Mouse (Mus musculus) hindbrain, embryonic 11.5 days (tissue): ENCODE results near the gene Hnrnpa3. TPM values are rescaled to one million over a fixed set of nuclear protein-coding genes. Genes with fewer than 3 reads are reported as not detected.
"Not testable (repeated sequence)": the region's sequence is repeated elsewhere in the genome, so short reads cannot be mapped to it uniquely, and the experiment has no call there.

Experiments used
- ATAC-seq: fragments of 200-750 bp; cut with Nextera tagmentation; 2 replicates; pipeline ENCODE4 v1.8.0; 2017; ENCODE audit warnings: mild to moderate bottlenecking, moderate TSS enrichment, moderate library complexity; ENCODE audit not compliant: low FRiP score
- DNase-seq: peaks from one replicate; pipeline ENCODE4 v3.0.0-alpha.2; 2015; ENCODE audit warnings: low spot score
- H3K27ac ChIP-seq: fragments of 300-500 bp; sonication (generic); 2 replicates; pipeline ENCODE4 v1.5.1; 2014; ENCODE audit warnings: mild to moderate bottlenecking, low read depth, low read length
- H3K27me3 ChIP-seq: fragments of 300-500 bp; sonication (generic); 2 replicates; pipeline ENCODE4 v1.6.1; 2014; ENCODE audit warnings: mild to moderate bottlenecking, low read length, moderate library complexity, mixed read lengths; ENCODE audit not compliant: control insufficient read depth, insufficient read depth
- H3K36me3 ChIP-seq: fragments of 300-500 bp; sonication (generic); 2 replicates; pipeline ENCODE4 v1.6.1; 2014; ENCODE audit warnings: mild to moderate bottlenecking, low read length, moderate library complexity, mixed read lengths; ENCODE audit not compliant: control insufficient read depth, insufficient read depth
- H3K4me1 ChIP-seq: fragments of 300-500 bp; sonication (generic); replicated peaks from 2 replicates; pipeline ENCODE4 v1.6.1; 2014; ENCODE audit warnings: low read length, mixed read lengths; ENCODE audit not compliant: control insufficient read depth, insufficient read depth
- H3K4me2 ChIP-seq: fragments of 300-500 bp; sonication (generic); replicated peaks from 2 replicates; pipeline ENCODE4 v1.6.1; 2014; ENCODE audit warnings: mild to moderate bottlenecking, low read depth, low read length
- H3K4me3 ChIP-seq: fragments of 300-500 bp; sonication (generic); 2 replicates; pipeline ENCODE4 v1.5.1; 2014; ENCODE audit warnings: low read depth, low read length
- H3K9ac ChIP-seq: fragments of 300-500 bp; sonication (generic); 2 replicates; pipeline ENCODE4 v1.6.1; 2014; ENCODE audit warnings: low read depth, low read length
- H3K9me3 ChIP-seq: fragments of 300-500 bp; sonication (generic); 2 replicates; pipeline ENCODE4 v1.6.1; 2016; ENCODE audit warnings: low read length; ENCODE audit not compliant: control insufficient read depth
- WGBS: fragments of 180-500 bp; shearing (Covaris S2); extraction: QIAGEN DNeasy Blood & Tissue Kit; methylation state at CpG from one replicate; pipeline ENCODE4 v1.1.7; 2014; 5-methylcytosine and 5-hydroxymethylcytosine counted together
- polyA plus RNA-seq: library from polyadenylated mRNA; unstranded; fragments of >200 nt; fragmentation: Nextera tagmentation; extraction: Ambion mirVana; gene quantifications from 2 replicates; pipeline ENCODE4 v1.2.1, GENCODE M21; 2014

Gene Hnrnpa3
- polyA plus RNA-seq, 1 experiment from 2014 or later: 304 TPM

DNA sequence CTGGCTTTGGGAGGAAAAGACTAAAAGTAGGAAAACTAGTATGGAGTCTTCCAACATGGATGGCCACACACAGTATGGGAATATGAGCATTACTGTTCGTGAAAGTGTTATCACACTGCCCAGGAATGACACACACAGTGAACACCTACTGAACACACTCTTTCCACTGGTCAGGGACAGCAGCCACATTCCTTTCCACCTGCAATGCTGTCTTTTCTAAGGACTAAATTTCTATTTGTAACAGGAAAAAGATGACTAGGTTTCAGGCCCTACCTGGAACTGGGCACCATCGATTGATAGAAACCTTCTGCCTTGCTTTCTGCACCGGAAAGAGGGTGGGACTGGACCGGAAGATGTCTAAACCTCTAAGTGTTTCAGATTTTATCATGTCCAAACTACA is 31.6 kb downstream of the Hnrnpa3 start:
- WGBS: 94% methylated on average over 4 of the region's 4 CpGs
- H3K27me3 ChIP-seq: no peaks in the 10 kb centered on the region
- ATAC-seq (no peak), DNase-seq (no peak)
- no peak overlapping the region for H3K4me2 ChIP-seq
- no peak overlapping the region for H3K9ac ChIP-seq
- no peaks in the 10 kb centered on the region for H3K4me1 ChIP-seq
- no peak overlapping the region for H3K27ac ChIP-seq
- no peaks in the 10 kb centered on the region for H3K36me3 ChIP-seq
- no peak overlapping the region for H3K4me3 ChIP-seq
- H3K9me3 ChIP-seq: no peaks in the 10 kb centered on the region

DNA sequence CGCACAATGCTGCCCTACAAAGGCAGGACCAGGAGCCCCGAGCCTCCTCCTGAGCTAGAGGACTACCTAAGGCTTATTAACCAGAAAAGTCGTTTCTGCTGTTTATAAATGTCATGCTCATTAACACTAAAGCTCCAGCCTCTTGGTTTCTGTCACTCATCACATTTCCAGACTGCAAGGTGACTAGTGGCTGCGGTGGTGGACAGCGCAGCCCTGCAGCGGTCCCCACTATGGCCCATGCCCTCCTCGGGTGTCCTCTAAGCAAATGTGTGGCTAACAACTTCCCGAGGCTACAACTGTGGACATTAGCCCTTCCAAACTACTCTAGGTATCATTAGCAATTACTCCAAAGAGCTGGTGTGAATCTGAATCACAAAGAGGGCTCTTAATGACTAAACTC is 32.3 kb downstream of the Hnrnpa3 start:
- Histone ChIP-seq H3K27ac (no peak overlapping the region), H3K9ac (no peak overlapping the region), H3K4me2 (no peak overlapping the region), H3K4me3 (no peak overlapping the region), H3K27me3 (no peaks in the 10 kb centered on the region), H3K4me1 (no peaks in the 10 kb centered on the region), H3K9me3 (no peaks in the 10 kb centered on the region), H3K36me3 (no peaks in the 10 kb centered on the region)
- ATAC-seq (no peak), DNase-seq (no peak)
- 83% methylated on average over 8 of the region's 8 CpGs for WGBS

GRCm38 (mm10) chr2:75692369-75692768 is 33.3 kb downstream of the Hnrnpa3 start:
- no peak for DNase-seq
- no peaks in the 10 kb centered on the region for H3K9me3 ChIP-seq
- no peaks in the 10 kb centered on the region for H3K27me3 ChIP-seq
- no peak overlapping the region for H3K4me3 ChIP-seq
- H3K4me1 ChIP-seq: no peaks in the 10 kb centered on the region
- H3K9ac ChIP-seq: no peak overlapping the region
- H3K36me3 ChIP-seq: no peaks in the 10 kb centered on the region
- 94% methylated on average over 6 of the region's 6 CpGs for WGBS
- H3K27ac ChIP-seq: no peak overlapping the region
- no peak overlapping the region for H3K4me2 ChIP-seq
- no peak for ATAC-seq

GRCm38 (mm10) chr2:75694926-75695325 is 35.9 kb downstream of the Hnrnpa3 start:
- ATAC-seq, H3K4me1 ChIP-seq, H3K9me3 ChIP-seq, H3K4me3 ChIP-seq, H3K36me3 ChIP-seq, H3K4me2 ChIP-seq, H3K27me3 ChIP-seq, DNase-seq, H3K9ac ChIP-seq, H3K27ac ChIP-seq: not testable (repeated sequence)
- 91% methylated on average over 3 of the region's 3 CpGs for WGBS

- Histone ChIP-seq H3K27me3 (no peaks in the 10 kb centered on the region), H3K9ac (no peak overlapping the region), H3K4me1 (no peaks in the 10 kb centered on the region), H3K9me3 (no peaks in the 10 kb centered on the region), H3K4me2 (no peak overlapping the region), H3K27ac (no peak overlapping the region), H3K36me3 (no peaks in the 10 kb centered on the region), H3K4me3 (no peak overlapping the region)
- DNase-seq: no peak
- WGBS: 57% methylated on average over 9 of the region's 9 CpGs
- ATAC-seq: no peak
Measured at GRCm38 (mm10) chr2:75695676-75696350, 36.8 kb downstream of the Hnrnpa3 start.

GRCm38 (mm10) chr2:75696371-75696770 is 37.3 kb downstream of the Hnrnpa3 start:
- no peak for ATAC-seq
- 67% methylated on average over 5 of the region's 5 CpGs for WGBS
- Histone ChIP-seq H3K9me3 (no peaks in the 10 kb centered on the region), H3K36me3 (no peaks in the 10 kb centered on the region), H3K4me3 (no peak overlapping the region), H3K4me1 (no peaks in the 10 kb centered on the region), H3K4me2 (no peak overlapping the region), H3K27me3 (no peaks in the 10 kb centered on the region), H3K9ac (no peak overlapping the region), H3K27ac (no peak overlapping the region)
- no peak for DNase-seq

GRCm38 (mm10) chr2:75697222-75697621 is 38.2 kb downstream of the Hnrnpa3 start:
- no peak for ATAC-seq
- no peaks in the 10 kb centered on the region for H3K27me3 ChIP-seq
- H3K4me3 ChIP-seq: no peak overlapping the region
- DNase-seq: no peak
- no peaks in the 10 kb centered on the region for H3K36me3 ChIP-seq
- no peaks in the 10 kb centered on the region for H3K9me3 ChIP-seq
- H3K4me1 ChIP-seq: no peaks in the 10 kb centered on the region
- no peak overlapping the region for H3K4me2 ChIP-seq
- H3K9ac ChIP-seq: no peak overlapping the region
- 89% methylated on average over 3 of the region's 3 CpGs for WGBS
- H3K27ac ChIP-seq: no peak overlapping the region

- no peak for ATAC-seq
- Histone ChIP-seq H3K36me3 (no peaks in the 10 kb centered on the region), H3K4me1 (no peaks in the 10 kb centered on the region), H3K27ac (no peak overlapping the region), H3K4me2 (no peak overlapping the region), H3K27me3 (no peaks in the 10 kb centered on the region), H3K4me3 (no peak overlapping the region), H3K9me3 (no peaks in the 10 kb centered on the region), H3K9ac (no peak overlapping the region)
- DNase-seq: no peak
- 37% methylated on average over 4 of the region's 4 CpGs for WGBS
Measured at GRCm38 (mm10) chr2:75698007-75698406, 38.9 kb downstream of the Hnrnpa3 start.

- 85% methylated on average over 3 of the region's 3 CpGs for WGBS
- H3K9ac ChIP-seq: no peak overlapping the region
- no peak overlapping the region for H3K4me3 ChIP-seq
- peaks cover 2% of the 10 kb centered on the region; the same call in 1 of the 2 replicates for H3K4me1 ChIP-seq
- ATAC-seq: no peak
- no peaks in the 10 kb centered on the region for H3K27me3 ChIP-seq
- H3K4me2 ChIP-seq: no peak overlapping the region
- DNase-seq: no peak
- H3K36me3 ChIP-seq: no peaks in the 10 kb centered on the region
- no peaks in the 10 kb centered on the region for H3K9me3 ChIP-seq
- H3K27ac ChIP-seq: no peak overlapping the region
Measured at GRCm38 (mm10) chr2:75698874-75699273, 39.8 kb downstream of the Hnrnpa3 start.
